ENCODE assay signal across 9 mouse cellular contexts in the genomic region with DNA sequence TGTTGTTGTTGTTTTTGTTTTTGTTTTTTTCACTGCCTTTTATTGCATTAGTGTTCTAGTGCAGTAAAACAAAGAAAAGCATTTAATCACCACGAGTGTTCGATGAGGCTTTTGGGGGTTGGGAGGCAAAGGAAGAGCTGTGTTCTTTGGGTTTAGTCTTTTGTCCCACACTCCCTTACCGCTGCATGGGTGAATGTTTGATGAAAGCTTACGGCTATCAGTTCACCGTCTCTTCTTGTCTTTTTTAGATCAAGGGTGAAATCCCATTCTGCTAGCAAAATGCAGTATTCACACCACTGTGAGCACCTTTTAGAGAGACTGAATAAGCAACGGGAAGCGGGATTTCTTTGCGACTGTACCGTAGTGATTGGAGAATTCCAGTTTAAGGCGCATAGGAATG. TPM values are rescaled to one million over a fixed set of nuclear protein-coding genes. Genes with fewer than 3 reads are reported as not detected.
DNase-seq lines count a peak whose midpoint lies in the region; ATAC-seq and TF ChIP-seq lines count a peak whose summit lies in the region.
"Had no signal": no experiment of that assay in that cellular context is flagged by ENCODE, and none has a peak within 500 bp of the region (broad histone marks: within the 10 kb centered on the region; RNA-seq: fewer than 3 reads in every experiment).

No protein-coding gene starts in this region.

- no peak for DNase-seq in heart, embryonic 10.5 days (ENCODE audit: low spot score)
- DNase-seq in heart, adult 11 months = no peak
- DNase-seq in forebrain, embryonic 14.5 days (ENCODE audit: low spot score) = no peak
- no peak for DNase-seq in adrenal gland, postnatal 25 days
- no peak for DNase-seq in gastrocnemius, postnatal 14 days
- DNase-seq: cerebellum, postnatal 25 days had no signal

- H3K27ac ChIP-seq in heart, embryonic 10.5 days = peak overlapping the region; percentile 97; the same call in 1 of the 2 replicates
- no peak overlapping the region for H3K27ac ChIP-seq in forebrain, embryonic 14.5 days (ENCODE audit: low read depth, low read length)
- peak overlapping the region; percentile 98 for H3K27ac ChIP-seq in liver, embryonic 15.5 days (replicated peaks)

- H3K36me3 ChIP-seq in heart, embryonic 10.5 days = peaks cover 27% of the 10 kb centered on the region
- H3K36me3 ChIP-seq in E14TG2a.4 (ENCODE audit: insufficient read depth, low read length) = peaks cover 41% of the 10 kb centered on the region
- H3K36me3 ChIP-seq in forebrain, embryonic 14.5 days (ENCODE audit: control insufficient read depth, insufficient read depth, low read length) = peaks cover 29% of the 10 kb centered on the region
- H3K36me3 ChIP-seq in liver, embryonic 15.5 days (replicated peaks) = peaks cover 35% of the 10 kb centered on the region

- WGBS in heart, embryonic 10.5 days = 45% methylated on average over 10 of the region's 10 CpGs
- WGBS in forebrain, embryonic 14.5 days = 29% methylated on average over 10 of the region's 10 CpGs
- WGBS in liver, embryonic 15.5 days (ENCODE audit: insufficient replicate concordance) = 49% methylated on average over 10 of the region's 10 CpGs

- H3K4me3 ChIP-seq in heart, embryonic 10.5 days = peak overlapping the region; percentile 94
- H3K4me3 ChIP-seq in E14TG2a.4 (replicated peaks; ENCODE audit: low read length) = peak overlapping the region; percentile 99
- H3K4me3 ChIP-seq in forebrain, embryonic 14.5 days (ENCODE audit: low read depth, low read length) = peak overlapping the region; percentile 68
- H3K4me3 ChIP-seq in liver, embryonic 15.5 days (replicated peaks) = peak overlapping the region; percentile 91

- no peaks in the 10 kb centered on the region for H3K9me3 ChIP-seq in heart, embryonic 10.5 days
- no peaks in the 10 kb centered on the region for H3K9me3 ChIP-seq in E14TG2a.4 (ENCODE audit: low read length)
- H3K9me3 ChIP-seq in forebrain, embryonic 14.5 days (replicated peaks; ENCODE audit: control insufficient read depth, low read length) = no peaks in the 10 kb centered on the region
- no peaks in the 10 kb centered on the region for H3K9me3 ChIP-seq in liver, embryonic 15.5 days (replicated peaks)

- peak overlapping the region; percentile 79 for H3K4me2 ChIP-seq in forebrain, embryonic 14.5 days (ENCODE audit: low read length)
- peak overlapping the region; percentile 91 for H3K4me2 ChIP-seq in liver, embryonic 15.5 days

- no peak for ATAC-seq in forebrain, embryonic 14.5 days
- ATAC-seq in liver, embryonic 15.5 days (ENCODE audit: insufficient read depth) = no peak
- ATAC-seq in erythroid progenitor cell, adult 5-6 weeks (replicated peaks; ENCODE audit: low FRiP score, poor library complexity, severe bottlenecking) = no peak

- TF ChIP-seq CTCF in E14TG2a.4 (conservative IDR thresholded peaks at IDR 0.05; ENCODE audit: low read length) = no peak

- H3K27me3 ChIP-seq in heart, embryonic 10.5 days (ENCODE audit: insufficient read depth, poor library complexity, severe bottlenecking) = peaks cover 3% of the 10 kb centered on the region
- H3K27me3 ChIP-seq in E14TG2a.4 (ENCODE audit: insufficient read depth, low read length) = peaks cover 20% of the 10 kb centered on the region
- H3K27me3 ChIP-seq in forebrain, embryonic 14.5 days (replicated peaks; ENCODE audit: control insufficient read depth, insufficient read depth, low read length) = no peaks in the 10 kb centered on the region
- H3K27me3 ChIP-seq in liver, embryonic 15.5 days = peaks cover 16% of the 10 kb centered on the region

- no peak overlapping the region for H3K9ac ChIP-seq in forebrain, embryonic 14.5 days (ENCODE audit: low read length)
- peak overlapping the region; percentile 78 for H3K9ac ChIP-seq in liver, embryonic 15.5 days

- H3K4me1 ChIP-seq in heart, embryonic 10.5 days = peaks cover 9% of the 10 kb centered on the region; the same call in 1 of the 2 replicates
- H3K4me1 ChIP-seq in E14TG2a.4 (replicated peaks; ENCODE audit: low read depth, low read length) = peaks cover 48% of the 10 kb centered on the region
- H3K4me1 ChIP-seq in forebrain, embryonic 14.5 days (ENCODE audit: control insufficient read depth, insufficient read depth, low read length) = peaks cover 12% of the 10 kb centered on the region
- H3K4me1 ChIP-seq in liver, embryonic 15.5 days (replicated peaks) = peaks cover 24% of the 10 kb centered on the region

- intact Hi-C loops in gastrocnemius, postnatal 14 days (cut with DNase I; ENCODE audit: low total_unique reads) = no loop called here

RNA-seq across cellular contexts. Expression of gene Mynn, which starts 1.4 kb away (rescaled TPM):
- polyA plus RNA-seq in heart, embryonic 10.5 days (2016; fragmentation: Nextera tagmentation; extraction: Ambion mirVana) = 24.9 and 25.6 TPM in 2 replicates
- 35.4 and 40.8 TPM in 2 replicates for polyA plus RNA-seq in forebrain, embryonic 14.5 days (2014; fragmentation: Nextera tagmentation; extraction: Ambion mirVana)
- 12.4 and 13.0 TPM in 2 replicates for polyA plus RNA-seq in liver, embryonic 15.5 days (2015; fragmentation: Nextera tagmentation; extraction: Ambion mirVana)
- 24.9 and 25.3 TPM in 2 replicates for total RNA-seq in adrenal gland, postnatal 25 days (2021)
- 14.1 and 32.3 TPM in 2 replicates for total RNA-seq in erythroid progenitor cell, adult 5-6 weeks (2015; ENCODE audit: low replicate concordance)
- total RNA-seq in erythroid progenitor cell, adult 5-6 weeks (2017; ENCODE audit: low replicate concordance) = 22.8 and 24.0 TPM in 2 replicates
- total RNA-seq in gastrocnemius, postnatal 14 days (2021) = 10 to 100 TPM; 10.9 to 11.6 TPM

RNA-seq across cellular contexts. Expression of gene Actrt3, which starts 3.5 kb away (rescaled TPM):
- polyA plus RNA-seq in heart, embryonic 10.5 days (2016; fragmentation: Nextera tagmentation; extraction: Ambion mirVana) = 0.07 TPM in 1 of 2 replicates, not detected in the other
- 0.17 and 0.25 TPM in 2 replicates for polyA plus RNA-seq in forebrain, embryonic 14.5 days (2014; fragmentation: Nextera tagmentation; extraction: Ambion mirVana)
- polyA plus RNA-seq in liver, embryonic 15.5 days (2015; fragmentation: Nextera tagmentation; extraction: Ambion mirVana) = not detected in 2 replicates
- not detected in 2 replicates for total RNA-seq in adrenal gland, postnatal 25 days (2021)
- total RNA-seq in erythroid progenitor cell, adult 5-6 weeks (2015; ENCODE audit: low replicate concordance) = not detected in 2 replicates
- total RNA-seq in erythroid progenitor cell, adult 5-6 weeks (2017; ENCODE audit: low replicate concordance) = not detected in 2 replicates
- total RNA-seq in gastrocnemius, postnatal 14 days (2021) = not detected

RNA-seq across cellular contexts. Expression of gene Lrriq4, which starts 41.1 kb away (rescaled TPM):
- not detected in 2 replicates for polyA plus RNA-seq in heart, embryonic 10.5 days (2016; fragmentation: Nextera tagmentation; extraction: Ambion mirVana)
- polyA plus RNA-seq in forebrain, embryonic 14.5 days (2014; fragmentation: Nextera tagmentation; extraction: Ambion mirVana) = not detected in 2 replicates
- not detected in 2 replicates for polyA plus RNA-seq in liver, embryonic 15.5 days (2015; fragmentation: Nextera tagmentation; extraction: Ambion mirVana)
- total RNA-seq in adrenal gland, postnatal 25 days (2021) = not detected in 2 replicates
- total RNA-seq in erythroid progenitor cell, adult 5-6 weeks (2015; ENCODE audit: low replicate concordance) = not detected in 2 replicates
- total RNA-seq in erythroid progenitor cell, adult 5-6 weeks (2017; ENCODE audit: low replicate concordance) = not detected in 2 replicates
- total RNA-seq in gastrocnemius, postnatal 14 days (2021) = not detected

RNA-seq across cellular contexts. Expression of gene Lrrc34, which starts 44.4 kb away (rescaled TPM):
- 1.1 and 1.5 TPM in 2 replicates for polyA plus RNA-seq in heart, embryonic 10.5 days (2016; fragmentation: Nextera tagmentation; extraction: Ambion mirVana)
- 1.3 and 1.6 TPM in 2 replicates for polyA plus RNA-seq in forebrain, embryonic 14.5 days (2014; fragmentation: Nextera tagmentation; extraction: Ambion mirVana)
- polyA plus RNA-seq in liver, embryonic 15.5 days (2015; fragmentation: Nextera tagmentation; extraction: Ambion mirVana) = 0.05 TPM in 1 of 2 replicates, not detected in the other
- total RNA-seq in adrenal gland, postnatal 25 days (2021) = not detected in 2 replicates
- not detected in 2 replicates for total RNA-seq in erythroid progenitor cell, adult 5-6 weeks (2015; ENCODE audit: low replicate concordance)
- not detected in 2 replicates for total RNA-seq in erythroid progenitor cell, adult 5-6 weeks (2017; ENCODE audit: low replicate concordance)
- not detected for total RNA-seq in gastrocnemius, postnatal 14 days (2021)

RNA-seq across cellular contexts. Expression of gene Mecom, which starts 55.4 kb away (rescaled TPM):
- polyA plus RNA-seq in heart, embryonic 10.5 days (2016; fragmentation: Nextera tagmentation; extraction: Ambion mirVana) = 28.4 and 40.3 TPM in 2 replicates
- polyA plus RNA-seq in forebrain, embryonic 14.5 days (2014; fragmentation: Nextera tagmentation; extraction: Ambion mirVana) = 3.2 and 4.0 TPM in 2 replicates
- 0.79 and 1.0 TPM in 2 replicates for polyA plus RNA-seq in liver, embryonic 15.5 days (2015; fragmentation: Nextera tagmentation; extraction: Ambion mirVana)
- total RNA-seq in adrenal gland, postnatal 25 days (2021) = 4.1 and 7.1 TPM in 2 replicates
- not detected in 2 replicates for total RNA-seq in erythroid progenitor cell, adult 5-6 weeks (2015; ENCODE audit: low replicate concordance)
- total RNA-seq in erythroid progenitor cell, adult 5-6 weeks (2017; ENCODE audit: low replicate concordance) = 0.64 and 0.68 TPM in 2 replicates
- total RNA-seq in gastrocnemius, postnatal 14 days (2021) = 10 to 100 TPM in 1 of 2 experiments, 1 to 10 TPM in 1; 9.8 to 12.2 TPM
